Mouse (Mus musculus) embryonic facial prominence, embryonic 15.5 days (tissue): ENCODE measurements around the gene Slc25a16. TPM values are rescaled to one million over a fixed set of nuclear protein-coding genes. Genes with fewer than 3 reads are reported as not detected.

Source experiments
- ATAC-seq: fragments of 200-750 bp; cut with Nextera tagmentation; 2 replicates; pipeline ENCODE4 v1.8.0; 2017; ENCODE audit warnings: low read depth, moderate TSS enrichment; ENCODE audit not compliant: insufficient number of reproducible peaks, low FRiP score, low TSS enrichment
- H3K27ac ChIP-seq: fragments of 300-500 bp; sonication (generic); replicated peaks from 2 replicates; pipeline ENCODE4 v1.5.1; 2015; ENCODE audit warnings: mild to moderate bottlenecking, inconsistent platforms
- H3K27me3 ChIP-seq: fragments of 300-500 bp; sonication (generic); 2 replicates; pipeline ENCODE4 v1.6.1; 2015; ENCODE audit warnings: inconsistent platforms
- H3K36me3 ChIP-seq: fragments of 300-500 bp; sonication (generic); 2 replicates; pipeline ENCODE4 v1.6.1; 2015; ENCODE audit warnings: mild to moderate bottlenecking, inconsistent platforms
- H3K4me1 ChIP-seq: fragments of 300-500 bp; sonication (generic); 2 replicates; pipeline ENCODE4 v1.6.1; 2015; ENCODE audit warnings: inconsistent platforms
- H3K4me2 ChIP-seq: fragments of 300-500 bp; sonication (generic); replicated peaks from 2 replicates; pipeline ENCODE4 v1.6.1; 2015; ENCODE audit warnings: mild to moderate bottlenecking, inconsistent platforms
- H3K4me3 ChIP-seq: fragments of 300-500 bp; sonication (generic); replicated peaks from 2 replicates; pipeline ENCODE4 v1.5.1; 2015; ENCODE audit warnings: mild to moderate bottlenecking, inconsistent platforms
- H3K9ac ChIP-seq: fragments of 300-500 bp; sonication (generic); 2 replicates; pipeline ENCODE4 v1.6.1; 2015; ENCODE audit warnings: inconsistent platforms
- H3K9me3 ChIP-seq: fragments of 300-500 bp; sonication (generic); replicated peaks from 2 replicates; pipeline ENCODE4 v1.6.1; 2016; ENCODE audit warnings: inconsistent platforms
- WGBS: fragments of 180-500 bp; shearing (Covaris S2); methylation state at CpG from one replicate; pipeline ENCODE4 v1.1.7; 2015; 5-methylcytosine and 5-hydroxymethylcytosine counted together
- polyA plus RNA-seq: library from polyadenylated mRNA; unstranded; fragments of >200 nt; fragmentation: Nextera tagmentation; extraction: Ambion mirVana; gene quantifications from 2 replicates; pipeline ENCODE4 v1.2.1, GENCODE M21; 2015

The Slc25a16 gene
- polyA plus RNA-seq, 1 experiment from 2014 or later = 14.4 TPM

DNA sequence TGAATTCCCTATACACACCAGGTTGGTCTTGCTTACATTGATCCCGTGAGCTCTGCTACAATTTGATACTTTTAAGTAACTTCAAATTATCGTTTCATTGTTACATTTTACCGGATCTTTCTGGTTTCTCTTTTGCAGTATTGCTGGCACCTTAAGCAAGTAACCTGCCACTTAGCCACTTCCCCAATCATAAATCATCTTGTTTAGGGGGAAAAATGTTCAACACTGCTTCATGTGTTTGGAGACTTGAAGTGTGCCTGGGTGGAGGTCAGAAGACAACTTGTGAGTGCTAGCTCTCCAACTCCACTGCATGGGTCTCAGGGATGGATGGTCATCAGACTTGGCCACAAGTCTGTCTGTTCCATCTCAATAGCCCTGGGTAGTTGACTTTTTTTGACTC is 29.4 kb upstream of the Slc25a16 start:
- H3K27ac ChIP-seq = no peak overlapping the region
- peaks cover 3% of the 10 kb centered on the region; the same call in 1 of the 2 replicates for H3K4me1 ChIP-seq
- H3K4me3 ChIP-seq = no peak overlapping the region
- no peaks in the 10 kb centered on the region for H3K36me3 ChIP-seq
- WGBS = 74% methylated on average over 3 of the region's 3 CpGs
- H3K9me3 ChIP-seq = no peaks in the 10 kb centered on the region
- no peak overlapping the region for H3K4me2 ChIP-seq
- no peak for ATAC-seq
- no peak overlapping the region for H3K9ac ChIP-seq
- no peaks in the 10 kb centered on the region for H3K27me3 ChIP-seq

DNA sequence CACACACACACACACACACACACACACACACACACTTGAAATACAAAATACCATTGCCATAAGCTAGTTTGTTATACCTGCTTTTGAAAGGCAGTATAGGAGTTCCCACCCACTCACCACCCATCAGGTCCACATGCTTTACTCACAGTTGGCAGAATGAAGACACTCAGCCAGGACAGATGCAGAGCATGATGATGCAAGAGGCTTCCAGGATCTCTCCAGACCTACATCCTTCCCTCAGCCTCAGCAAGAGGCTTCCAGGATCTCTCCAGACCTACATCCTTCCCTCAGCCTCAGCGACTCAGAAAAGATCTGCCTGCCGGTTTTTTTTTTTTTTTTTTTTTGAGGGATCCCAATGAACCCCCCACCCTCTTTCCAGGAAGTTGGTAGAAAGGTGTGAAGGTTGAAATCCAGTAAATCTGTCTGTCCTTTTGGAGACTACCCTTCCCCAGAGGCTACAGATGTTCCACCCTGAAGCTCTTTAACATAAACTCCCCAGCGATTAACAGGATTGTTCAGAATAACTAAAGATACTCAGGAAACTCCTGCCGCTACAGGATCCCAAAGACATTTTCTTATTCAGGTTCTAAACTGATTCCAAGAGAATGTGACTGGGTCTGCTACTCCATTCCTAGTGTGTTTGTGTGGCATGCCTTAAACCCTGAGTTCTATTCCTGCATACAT is 27.7 kb upstream of the Slc25a16 start:
- Histone ChIP-seq H3K4me3 (no peak overlapping the region), H3K27ac (no peak overlapping the region), H3K9ac (no peak overlapping the region), H3K36me3 (no peaks in the 10 kb centered on the region), H3K4me2 (no peak overlapping the region), H3K4me1 (no peaks in the 10 kb centered on the region), H3K9me3 (no peaks in the 10 kb centered on the region), H3K27me3 (no peaks in the 10 kb centered on the region)
- ATAC-seq = no peak
- 26% methylated on average over 4 of the region's 4 CpGs for WGBS

DNA sequence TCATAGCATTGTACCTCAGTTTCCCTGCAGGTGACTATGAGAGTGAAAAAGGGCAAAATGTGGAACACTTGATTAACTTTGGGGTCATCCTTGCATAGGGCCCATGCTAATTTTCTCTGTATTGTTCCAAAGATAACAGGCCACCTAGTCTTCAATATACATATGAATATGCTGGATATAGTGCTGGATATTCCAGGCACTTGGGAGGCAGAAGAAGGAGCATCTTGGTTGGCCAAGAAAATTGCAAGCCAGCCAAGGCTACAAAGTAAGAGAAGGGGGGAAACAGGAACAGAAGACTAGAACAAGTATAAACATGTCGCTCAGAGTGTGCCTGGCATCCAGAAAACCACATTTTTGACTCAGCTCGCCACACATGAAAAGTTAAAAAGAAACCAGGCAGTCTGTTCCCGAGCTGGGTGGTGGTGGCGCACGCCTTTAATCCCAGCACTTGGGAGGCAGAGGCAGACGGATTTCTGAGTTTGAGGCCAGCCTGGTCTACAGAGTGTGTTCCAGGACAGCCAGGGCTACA is 27.0 kb upstream of the Slc25a16 start:
- H3K4me2 ChIP-seq = no peak overlapping the region
- H3K9me3 ChIP-seq = no peaks in the 10 kb centered on the region
- 34% methylated on average over 6 of the region's 6 CpGs for WGBS
- H3K36me3 ChIP-seq = no peaks in the 10 kb centered on the region
- ATAC-seq = no peak
- no peaks in the 10 kb centered on the region for H3K27me3 ChIP-seq
- H3K4me3 ChIP-seq = no peak overlapping the region
- no peak overlapping the region for H3K9ac ChIP-seq
- H3K4me1 ChIP-seq = no peaks in the 10 kb centered on the region
- no peak overlapping the region for H3K27ac ChIP-seq

DNA sequence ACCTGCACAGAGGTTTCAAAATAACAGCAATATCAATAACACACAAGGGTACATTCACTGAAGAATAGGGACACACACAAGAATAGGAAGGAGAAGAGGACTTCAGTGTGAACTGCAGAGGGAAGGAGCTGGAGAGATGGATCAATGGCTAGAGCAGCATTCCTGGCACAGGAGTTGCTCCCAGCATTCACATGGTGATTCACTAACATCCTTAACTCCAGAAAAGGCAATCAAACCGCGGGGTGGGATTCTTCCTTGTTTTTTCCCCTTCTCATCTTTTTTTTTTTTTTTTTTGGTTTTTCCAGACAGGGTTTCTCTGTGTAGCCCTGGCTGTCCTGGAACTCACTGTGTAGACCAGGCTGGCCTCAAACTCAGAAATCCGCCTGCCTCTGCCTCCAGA is 26.0 kb upstream of the Slc25a16 start:
- no peaks in the 10 kb centered on the region for H3K9me3 ChIP-seq
- ATAC-seq = no peak
- WGBS = 87% methylated on average over 3 of the region's 3 CpGs

DNA sequence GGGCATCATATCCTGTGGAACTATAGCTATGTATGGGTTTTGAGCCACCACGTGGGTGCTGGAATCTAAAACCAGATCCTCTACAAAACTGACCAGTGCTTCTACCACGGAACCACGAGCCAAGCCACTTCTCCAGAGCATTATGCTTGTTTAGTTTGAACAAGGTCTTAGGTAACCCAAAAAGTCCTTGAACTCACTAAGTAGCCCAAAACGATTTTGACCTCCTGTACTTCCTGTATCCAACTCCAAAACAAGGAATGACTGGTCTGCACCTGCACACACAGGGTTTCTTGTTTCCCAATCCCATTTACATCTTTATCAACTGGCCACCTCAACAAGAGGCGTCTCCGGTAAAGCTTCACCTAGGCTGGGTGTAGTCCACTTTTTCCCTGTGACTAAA is 25.0 kb upstream of the Slc25a16 start:
- no peak overlapping the region for H3K9ac ChIP-seq
- WGBS = 73% methylated on average over 6 of the region's 6 CpGs
- H3K27me3 ChIP-seq = no peaks in the 10 kb centered on the region
- H3K9me3 ChIP-seq = no peaks in the 10 kb centered on the region
- no peak overlapping the region for H3K4me2 ChIP-seq
- no peak for ATAC-seq
- no peak overlapping the region for H3K4me3 ChIP-seq
- H3K4me1 ChIP-seq = no peaks in the 10 kb centered on the region
- no peak overlapping the region for H3K27ac ChIP-seq
- H3K36me3 ChIP-seq = no peaks in the 10 kb centered on the region

More for the DNA sequence above, 26.0 kb upstream of the Slc25a16 start:
- H3K9ac ChIP-seq = no peak overlapping the region
- no peaks in the 10 kb centered on the region for H3K4me1 ChIP-seq
- H3K4me3 ChIP-seq = no peak overlapping the region
- H3K27ac ChIP-seq = no peak overlapping the region
- H3K4me2 ChIP-seq = no peak overlapping the region
- H3K27me3 ChIP-seq = no peaks in the 10 kb centered on the region
- H3K36me3 ChIP-seq = no peaks in the 10 kb centered on the region

DNA sequence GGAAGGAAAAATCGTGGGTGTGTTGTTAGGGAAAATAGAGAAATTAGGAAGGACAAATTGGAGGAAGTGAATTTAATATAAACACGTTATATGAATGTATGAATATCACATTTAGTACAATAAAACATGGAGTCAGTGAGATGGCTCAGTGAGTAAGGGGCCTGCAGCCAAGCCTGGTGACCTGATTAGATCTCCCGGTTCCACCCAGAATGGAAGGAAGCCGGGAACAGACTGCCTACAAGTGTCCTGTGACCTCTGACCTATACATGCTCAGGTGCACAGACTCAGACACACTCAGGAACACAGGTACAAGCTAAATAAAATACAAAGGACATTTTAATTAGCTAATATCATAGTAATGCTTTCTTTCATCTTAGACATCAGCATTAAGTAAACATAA is 24.4 kb upstream of the Slc25a16 start:
- H3K4me3 ChIP-seq = no peak overlapping the region
- ATAC-seq = no peak
- WGBS = 59% methylated on average over 4 of the region's 4 CpGs
- H3K27me3 ChIP-seq = no peaks in the 10 kb centered on the region
- no peak overlapping the region for H3K27ac ChIP-seq
- no peaks in the 10 kb centered on the region for H3K4me1 ChIP-seq
- H3K36me3 ChIP-seq = no peaks in the 10 kb centered on the region
- no peaks in the 10 kb centered on the region for H3K9me3 ChIP-seq
- no peak overlapping the region for H3K4me2 ChIP-seq
- H3K9ac ChIP-seq = no peak overlapping the region

DNA sequence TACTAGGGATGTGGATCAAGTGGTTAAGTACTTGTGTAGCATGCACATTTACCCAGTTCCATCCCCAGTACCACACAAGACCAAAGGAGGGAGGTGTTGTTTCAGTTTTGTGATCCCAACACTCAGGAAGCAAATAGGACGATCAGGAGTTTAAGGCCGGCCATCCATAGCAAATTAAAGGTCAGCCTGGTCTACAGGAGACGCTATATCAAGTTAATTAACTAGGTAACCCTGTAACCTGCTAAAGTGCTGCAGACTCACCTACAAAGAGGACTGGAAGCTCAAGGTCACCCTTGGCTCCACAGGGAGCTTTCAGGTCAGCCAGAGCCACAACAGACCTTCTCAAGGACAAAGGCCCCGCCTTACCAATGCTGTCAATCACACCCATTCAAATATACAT is 23.7 kb upstream of the Slc25a16 start:
- Histone ChIP-seq H3K9ac (no peak overlapping the region), H3K27me3 (no peaks in the 10 kb centered on the region), H3K4me2 (no peak overlapping the region), H3K4me3 (no peak overlapping the region), H3K36me3 (no peaks in the 10 kb centered on the region), H3K9me3 (no peaks in the 10 kb centered on the region), H3K27ac (no peak overlapping the region), H3K4me1 (no peaks in the 10 kb centered on the region)
- 65% methylated on average over 4 of the region's 4 CpGs for WGBS
- ATAC-seq = no peak

DNA sequence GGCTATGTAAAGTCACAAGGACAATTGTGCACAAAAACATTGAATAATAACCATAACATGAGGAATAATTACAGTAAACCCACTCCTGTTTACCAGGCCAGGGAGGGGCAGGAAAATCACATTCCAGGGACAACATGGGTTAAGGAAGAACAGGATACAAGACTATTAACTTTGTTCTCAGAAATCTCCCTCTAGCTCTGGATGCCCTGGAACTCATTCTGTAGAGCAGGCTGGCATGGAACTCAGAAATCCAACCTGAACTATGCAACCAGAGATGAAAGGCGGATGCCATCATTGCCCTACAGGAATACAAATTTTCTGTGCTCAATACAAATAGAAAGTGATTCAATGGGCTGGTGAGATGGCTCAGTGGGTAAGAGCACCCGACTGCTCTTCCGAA is 23.0 kb upstream of the Slc25a16 start:
- Histone ChIP-seq H3K36me3 (no peaks in the 10 kb centered on the region), H3K4me1 (no peaks in the 10 kb centered on the region), H3K9ac (no peak overlapping the region), H3K9me3 (no peaks in the 10 kb centered on the region), H3K4me3 (no peak overlapping the region), H3K27me3 (no peaks in the 10 kb centered on the region), H3K4me2 (no peak overlapping the region), H3K27ac (no peak overlapping the region)
- WGBS = 90% methylated on average over 3 of the region's 3 CpGs
- ATAC-seq = no peak

DNA sequence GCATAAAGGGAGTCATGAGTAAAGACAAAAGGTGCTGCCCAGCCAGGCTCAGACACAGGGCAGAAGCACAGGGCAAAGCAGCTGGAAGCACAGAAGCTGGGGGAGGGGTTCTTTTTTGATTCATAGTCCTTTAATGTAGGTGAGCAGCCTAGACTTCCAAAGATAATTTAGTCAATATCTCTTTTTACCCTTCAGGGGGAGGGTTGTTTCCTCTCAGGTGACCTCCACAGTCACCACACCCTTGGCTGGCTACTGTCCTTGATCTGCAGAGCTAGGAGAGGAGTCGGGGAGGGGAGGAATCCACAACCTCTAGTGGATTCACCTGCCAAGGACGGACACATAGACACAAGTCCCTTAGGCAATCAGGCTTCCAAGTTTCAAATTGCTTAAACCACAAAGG is 22.4 kb upstream of the Slc25a16 start:
- no peak for ATAC-seq
- Histone ChIP-seq H3K9ac (no peak overlapping the region), H3K4me3 (no peak overlapping the region), H3K36me3 (no peaks in the 10 kb centered on the region), H3K27me3 (no peaks in the 10 kb centered on the region), H3K27ac (no peak overlapping the region), H3K4me2 (no peak overlapping the region), H3K4me1 (no peaks in the 10 kb centered on the region), H3K9me3 (no peaks in the 10 kb centered on the region)
- 69% methylated on average over 2 of the region's 2 CpGs for WGBS

DNA sequence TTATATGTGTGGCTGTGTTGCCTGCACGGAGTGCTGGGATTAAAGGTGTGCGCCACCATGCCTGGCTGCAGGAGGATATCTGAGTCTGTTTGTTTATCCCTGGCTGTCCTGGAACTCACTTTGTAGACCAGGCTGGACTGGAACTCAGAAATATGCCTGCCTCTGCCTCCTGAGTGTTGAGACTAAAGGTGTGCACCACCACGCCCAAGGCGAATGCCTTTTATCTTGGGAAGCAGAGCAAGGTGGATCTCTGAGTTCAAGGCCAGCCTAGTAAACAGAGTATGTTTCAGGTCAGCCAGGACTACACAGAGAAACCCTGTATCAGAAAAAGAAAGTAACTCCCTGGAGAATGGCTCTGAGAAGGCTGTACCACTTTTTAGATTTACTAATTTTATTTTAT is 20.3 kb upstream of the Slc25a16 start:
- Histone ChIP-seq H3K27me3 (no peaks in the 10 kb centered on the region), H3K36me3 (no peaks in the 10 kb centered on the region), H3K27ac (no peak overlapping the region), H3K4me2 (no peak overlapping the region), H3K9me3 (no peaks in the 10 kb centered on the region), H3K4me1 (no peaks in the 10 kb centered on the region), H3K9ac (no peak overlapping the region), H3K4me3 (no peak overlapping the region)
- WGBS = 96% methylated on average over 4 of the region's 4 CpGs
- no peak for ATAC-seq

DNA sequence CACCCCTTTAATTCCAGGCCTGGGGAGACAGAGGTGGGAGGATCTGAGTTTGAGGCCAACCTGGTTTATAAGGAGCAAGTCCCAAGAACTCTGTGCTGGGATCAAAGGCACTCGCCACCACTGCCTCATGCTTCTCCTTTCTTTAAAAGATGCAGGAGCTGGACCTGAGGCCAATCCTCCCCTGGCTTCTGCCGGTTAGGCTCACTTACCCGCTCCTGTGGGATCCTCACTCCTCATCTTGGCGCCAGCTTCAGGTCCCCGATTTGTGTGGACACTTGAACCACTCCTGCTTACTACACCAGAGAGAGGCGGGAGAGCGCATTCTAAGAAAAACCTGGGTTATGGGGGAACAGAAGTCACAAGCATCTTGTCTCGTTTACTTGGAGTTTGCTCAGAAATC is 18.6 kb upstream of the Slc25a16 start:
- Histone ChIP-seq H3K9ac (no peak overlapping the region), H3K4me2 (no peak overlapping the region), H3K27me3 (no peaks in the 10 kb centered on the region), H3K27ac (no peak overlapping the region), H3K4me1 (no peaks in the 10 kb centered on the region), H3K4me3 (no peak overlapping the region), H3K36me3 (no peaks in the 10 kb centered on the region), H3K9me3 (no peaks in the 10 kb centered on the region)
- 40% methylated on average over 8 of the region's 8 CpGs for WGBS
- ATAC-seq = no peak

DNA sequence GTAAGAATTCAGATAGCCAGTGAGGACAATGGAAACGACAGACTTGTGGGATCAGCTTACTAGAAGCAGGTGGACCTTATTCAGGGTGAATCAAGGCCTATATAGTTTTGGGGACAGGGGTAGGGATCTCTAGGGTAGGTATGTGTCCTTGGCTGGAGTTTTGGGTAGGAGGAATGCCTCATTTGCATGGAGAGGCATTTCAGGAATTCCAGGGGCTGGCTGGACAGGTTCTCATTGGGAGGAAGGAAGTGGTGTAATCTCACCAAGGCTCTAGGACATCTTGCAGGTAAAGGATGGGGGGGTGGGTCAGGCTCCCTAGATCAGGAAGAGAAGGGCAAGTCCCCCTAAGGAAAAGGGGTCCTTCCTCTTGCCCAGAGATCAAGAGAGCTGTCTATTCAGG is 17.6 kb upstream of the Slc25a16 start:
- Histone ChIP-seq H3K4me3 (no peak overlapping the region), H3K4me1 (no peaks in the 10 kb centered on the region), H3K9me3 (no peaks in the 10 kb centered on the region), H3K27me3 (no peaks in the 10 kb centered on the region), H3K4me2 (no peak overlapping the region), H3K27ac (no peak overlapping the region), H3K9ac (no peak overlapping the region), H3K36me3 (no peaks in the 10 kb centered on the region)
- no peak for ATAC-seq
- 51% methylated on average over 1 of the region's 1 CpGs for whole genome bisulfite sequencing
